Mouse (Mus musculus) brain, embryonic 18.5 days (tissue): ENCODE data around the gene Ina.
A peak's percentile ranks its signal among the peaks of the same experiment; 100 is the strongest.
"Not testable (repeated sequence)": the region's sequence is repeated elsewhere in the genome, so short reads cannot be mapped to it uniquely, and the experiment has no call there.

Source experiments
- DNase-seq: peaks from one replicate; pipeline ENCODE4 v3.0.0-alpha.2; 2012; ENCODE audit warnings: low read depth, low spot score

The Ina gene

GRCm38 (mm10) chr19:47014447-47015381 is at the start of gene Ina, which contains the start of gene Nt5c2:
Gene Ina (plus strand): TSS chr19:47014698.
Gene Nt5c2 (minus strand): TSS chr19:47015153.
- DNase-seq: peak; percentile 70

GRCm38 (mm10) chr19:46965496-46965895 is 49.0 kb upstream of the Ina start:
- no peak for DNase-seq

- no peak for DNase-seq
Observed at GRCm38 (mm10) chr19:46966330-46966729, 48.2 kb upstream of the Ina start.

- DNase-seq: no peak
Observed at GRCm38 (mm10) chr19:46967861-46968260, 46.6 kb upstream of the Ina start.

GRCm38 (mm10) chr19:46968833-46969232 is 45.7 kb upstream of the Ina start:
- no peak for DNase-seq

GRCm38 (mm10) chr19:46969286-46969985 is 45.1 kb upstream of the Ina start:
- DNase-seq: no peak

- DNase-seq: no peak
Observed at GRCm38 (mm10) chr19:46970121-46970729, 44.3 kb upstream of the Ina start.

- DNase-seq: no peak
Observed at GRCm38 (mm10) chr19:46971051-46971689, 43.3 kb upstream of the Ina start.

- DNase-seq: no peak
Observed at GRCm38 (mm10) chr19:46971712-46972111, 42.8 kb upstream of the Ina start.

GRCm38 (mm10) chr19:46972159-46972558 is 42.3 kb upstream of the Ina start:
- no peak for DNase-seq

GRCm38 (mm10) chr19:46975565-46975964 is 38.9 kb upstream of the Ina start:
- no peak for DNase-seq

GRCm38 (mm10) chr19:46975997-46976396 is 38.5 kb upstream of the Ina start:
- no peak for DNase-seq

- no peak for DNase-seq
Observed at GRCm38 (mm10) chr19:46976743-46977142, 37.8 kb upstream of the Ina start.

- no peak for DNase-seq
Observed at GRCm38 (mm10) chr19:46977460-46977859, 37.0 kb upstream of the Ina start.

GRCm38 (mm10) chr19:46978069-46978468 is 36.4 kb upstream of the Ina start:
- DNase-seq: not testable (repeated sequence)

GRCm38 (mm10) chr19:46978920-46979780 is 35.3 kb upstream of the Ina start:
- no peak for DNase-seq

- no peak for DNase-seq
Observed at GRCm38 (mm10) chr19:46979781-46980105, 34.8 kb upstream of the Ina start.

- DNase-seq: no peak
Observed at GRCm38 (mm10) chr19:46981462-46981861, 33.0 kb upstream of the Ina start.

- DNase-seq: no peak
Observed at GRCm38 (mm10) chr19:46983352-46983965, 31.0 kb upstream of the Ina start.

- DNase-seq: no peak
Observed at GRCm38 (mm10) chr19:46983966-46984380, 30.5 kb upstream of the Ina start.
